Mouse (Mus musculus) CH12.LX (cell line): ENCODE results near the gene Pgam1. TPM values are rescaled to one million over a fixed set of nuclear protein-coding genes. Genes with fewer than 3 reads are reported as not detected.

Source experiments
- DNase-seq: peaks from one replicate; pipeline ENCODE4 v3.0.0-alpha.2; 2013; ENCODE audit errors: extremely low read depth
- H3K27ac ChIP-seq: 2 replicates; pipeline ENCODE4 v1.5.1; 2012; ENCODE audit warnings: low read depth, mild to moderate bottlenecking, control low read depth, moderate library complexity; ENCODE audit not compliant: insufficient read depth
- H3K27me3 ChIP-seq: replicated peaks from 2 replicates; pipeline ENCODE3; 2012; ENCODE audit warnings: inconsistent platforms
- H3K36me3 ChIP-seq, 2 experiments: replicated peaks in 1 of 2; 2 replicates each; pipeline versions ENCODE3 to v1.6.1; 2012; ENCODE audit warnings: inconsistent platforms in 1 of 2, low read length in 1 of 2, mild to moderate bottlenecking in 1 of 2, mixed read lengths in 1 of 2, moderate library complexity in 1 of 2; ENCODE audit not compliant: control insufficient read depth in 1 of 2, insufficient read depth in 1 of 2
- H3K4me1 ChIP-seq, 2 experiments: 2 replicates each; pipeline ENCODE4 v1.6.1; 2012; ENCODE audit warnings: inconsistent platforms in 1 of 2, moderate library complexity in 1 of 2; ENCODE audit not compliant: insufficient read depth in 2 of 2, control insufficient read depth in 1 of 2
- H3K4me2 ChIP-seq: 2 replicates; pipeline ENCODE4 v1.6.1; 2012; ENCODE audit warnings: low read depth, mild to moderate bottlenecking, control low read depth; ENCODE audit not compliant: poor library complexity, insufficient read depth, severe bottlenecking
- H3K4me3 ChIP-seq, 3 experiments: fragments of 150-350 bp in 1 of 3; sonication (generic) in 1 of 3; replicated peaks in 1 of 3; 2 replicates each; pipeline versions ENCODE3 to v1.5.1; 2011 to 2012; ENCODE audit warnings: low read depth in 2 of 3, low read length in 2 of 3, mild to moderate bottlenecking in 2 of 3, moderate library complexity in 2 of 3, control low read depth in 1 of 3, improper control_type of control experiment in 1 of 3, inconsistent platforms in 1 of 3, mixed read lengths in 1 of 3; ENCODE audit not compliant: poor library complexity in 1 of 3
- H3K79me2 ChIP-seq: replicated peaks from 2 replicates; pipeline ENCODE4 v1.6.1; 2012; ENCODE audit warnings: mild to moderate bottlenecking, moderate library complexity; ENCODE audit not compliant: control insufficient read depth, poor library complexity, insufficient read depth, severe bottlenecking; ENCODE audit errors: extremely low read depth
- H3K9ac ChIP-seq: 2 replicates; pipeline ENCODE4 v1.6.1; 2012; ENCODE audit warnings: low read depth, mild to moderate bottlenecking, control low read depth, moderate library complexity; ENCODE audit not compliant: insufficient read depth
- H3K9me3 ChIP-seq: replicated peaks from 2 replicates; pipeline ENCODE3; 2012; ENCODE audit warnings: low read length, inconsistent platforms, mixed read lengths
- CHD1 ChIP-seq: IDR thresholded peaks from 2 replicates; pipeline ENCODE4 v1.6.1; 2012; ENCODE audit warnings: low read depth, low read length, improper control_type of control experiment, inconsistent platforms
- ELF1 ChIP-seq: IDR thresholded peaks from 2 replicates; pipeline ENCODE4 v1.6.1; 2014; ENCODE audit warnings: low read depth, mild to moderate bottlenecking, inconsistent platforms, low read length, improper control_type of control experiment
- ETS1 ChIP-seq: conservative IDR thresholded peaks from 2 replicates; pipeline ENCODE4 v1.6.1; 2012; ENCODE audit warnings: low read depth, mild to moderate bottlenecking, inconsistent platforms, low read length, improper control_type of control experiment, moderate library complexity
- HCFC1 ChIP-seq: IDR thresholded peaks from 2 replicates; pipeline ENCODE4 v1.6.1; 2012; ENCODE audit warnings: low read depth, mild to moderate bottlenecking, inconsistent platforms, low read length, improper control_type of control experiment
- IRF4 ChIP-seq: IDR thresholded peaks from 2 replicates; pipeline ENCODE4 v1.6.1; 2014; ENCODE audit warnings: low read depth, mild to moderate bottlenecking, inconsistent platforms, low read length, improper control_type of control experiment
- JUND ChIP-seq: conservative IDR thresholded peaks from 2 replicates; pipeline ENCODE4 v1.6.1; 2011; ENCODE audit warnings: low read depth, low read length, improper control_type of control experiment
- MEF2A ChIP-seq: IDR thresholded peaks from 2 replicates; pipeline ENCODE4 v1.6.1; 2014; ENCODE audit warnings: low read depth, mild to moderate bottlenecking, inconsistent platforms, low read length, improper control_type of control experiment, borderline replicate concordance
- MXI1 ChIP-seq: IDR thresholded peaks from 2 replicates; pipeline ENCODE4 v1.6.1; 2011; ENCODE audit warnings: mild to moderate bottlenecking, low read depth, low read length, improper control_type of control experiment
- MYC ChIP-seq: IDR thresholded peaks from 2 replicates; pipeline ENCODE4 v1.6.1; 2011; ENCODE audit warnings: low read depth, mild to moderate bottlenecking, improper control_type of control experiment, low read length
- NELFE ChIP-seq: IDR thresholded peaks from 2 replicates; pipeline ENCODE4 v1.6.1; 2011; ENCODE audit warnings: low read depth, low read length, improper control_type of control experiment
- PAX5 ChIP-seq: IDR thresholded peaks from 2 replicates; pipeline ENCODE4 v1.6.1; 2012; ENCODE audit warnings: low read length, inconsistent platforms, mixed read lengths
- POLR2A ChIP-seq: IDR thresholded peaks from 2 replicates; pipeline ENCODE4 v1.6.1; 2011; ENCODE audit warnings: low read depth, mild to moderate bottlenecking, improper control_type of control experiment, low read length
- POLR2AphosphoS2 ChIP-seq: IDR thresholded peaks from 2 replicates; pipeline ENCODE4 v1.6.1; 2011; ENCODE audit warnings: low read depth, low read length, improper control_type of control experiment
- UBTF ChIP-seq: IDR thresholded peaks from 2 replicates; pipeline ENCODE4 v1.6.1; 2012; ENCODE audit warnings: low read depth, mild to moderate bottlenecking, inconsistent platforms, low read length, improper control_type of control experiment, moderate library complexity
- USF2 ChIP-seq: conservative IDR thresholded peaks from 2 replicates; pipeline ENCODE4 v1.6.1; 2011; ENCODE audit warnings: low read depth, low read length, improper control_type of control experiment
- ZNF384 ChIP-seq: IDR thresholded peaks from 2 replicates; pipeline ENCODE4 v1.6.1; 2012; ENCODE audit warnings: low read depth, low read length, improper control_type of control experiment, inconsistent platforms
- dilution Hi-C: fragments of 300-500 bp; cut with MboI; formaldehyde crosslinking; loops from 2 replicates; pipeline ENCODE4 v1.14.3; 2020; ENCODE audit warnings: low sequenced_read_pairs; ENCODE audit not compliant: extremely low pct_unique_long_range_greater_than_20kb, extremely low pct_ligation_motif_present
- in situ Hi-C: fragments of 300-500 bp; cut with MboI; formaldehyde crosslinking; loops from 3 replicates; pipeline ENCODE4 v1.14.3; 2019; ENCODE audit warnings: low sequenced_read_pairs, low pct_ligation_motif_present, low pct_unique_long_range_greater_than_20kb, mixed read lengths
- polyA plus RNA-seq: library from polyadenylated mRNA; unstranded; fragments of >175 nt; gene quantifications from 2 replicates; pipeline ENCODE4 v1.2.1, GENCODE M21; 2012; ENCODE audit warnings: low read depth; ENCODE audit not compliant: insufficient read length
- total RNA-seq, 2 experiments: library from RNA; depleted of rRNA; stranded (reverse); fragments of 300-350 nt in 1 of 2; fragments of >200 nt in 1 of 2; gene quantifications; 2 replicates each; pipeline ENCODE4 v1.2.3; 2012 to 2014

Gene Pgam1
- total and polyA plus RNA-seq, 3 experiments = 870 to 1,507 (median 928) TPM

DNA sequence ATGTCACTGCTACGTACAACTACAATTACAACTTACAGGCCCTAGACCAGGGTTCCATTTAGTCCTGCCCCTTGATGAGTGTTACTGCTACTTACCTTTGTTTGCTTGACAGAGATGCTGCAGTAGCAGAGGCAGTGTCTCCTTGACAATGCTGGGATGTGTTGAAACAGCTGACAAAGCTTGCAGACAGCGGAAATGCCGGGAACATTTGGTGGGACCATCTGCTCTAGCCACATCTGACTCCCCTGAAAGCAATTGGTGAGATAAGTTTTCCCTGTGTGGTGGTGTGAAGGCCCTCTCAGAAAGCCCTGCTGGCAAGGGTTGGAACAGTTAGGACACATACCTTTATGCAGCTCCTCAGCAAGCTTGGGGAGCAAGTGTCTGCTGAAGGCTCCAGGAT lies 41.9 kb downstream of the Pgam1 start:
- Histone ChIP-seq H3K27me3 (no peaks in the 10 kb centered on the region), H3K27ac (no peak overlapping the region), H3K9me3 (no peaks in the 10 kb centered on the region), H3K4me3 (no peak overlapping the region), H3K79me2 (no peaks in the 10 kb centered on the region), H3K4me2 (no peak overlapping the region), H3K4me1 (no peaks in the 10 kb centered on the region), H3K9ac (no peak overlapping the region), H3K36me3 (peaks cover 84 to 98% of the 10 kb centered on the region in 2 experiments)
- in situ Hi-C loops (no loop called here), dilution Hi-C loops (no loop called here)
- no peak for DNase-seq
- TF ChIP-seq ZNF384 = no peak
- no peak for TF ChIP-seq NELFE
- TF ChIP-seq PAX5 = no peak
- no peak for TF ChIP-seq MXI1
- TF ChIP-seq IRF4 = no peak
- no peak for TF ChIP-seq MEF2A
- TF ChIP-seq POLR2AphosphoS2 = no peak
- TF ChIP-seq MYC = no peak
- TF ChIP-seq CHD1 = no peak
- no peak for TF ChIP-seq USF2
- no peak for TF ChIP-seq UBTF
- TF ChIP-seq JUND = no peak
- no peak for TF ChIP-seq ETS1
- TF ChIP-seq ELF1 = no peak
- TF ChIP-seq HCFC1 = no peak
- no peak for TF ChIP-seq POLR2A

Other genes with a start within 250 kb of the Pgam1 start
- gene Slit1, start 168.3 kb upstream of the Pgam1 start, total RNA-seq (2012; rRNA removed) = 0.21 and 0.30 TPM in 2 replicates
- gene Slit1, start 168.3 kb upstream of the Pgam1 start, total RNA-seq (2014; rRNA removed) = 0.05 TPM in 1 of 2 replicates, not detected in the other
- gene Slit1, start 168.3 kb upstream of the Pgam1 start, polyA plus RNA-seq = 0.16 TPM in 1 of 2 replicates, not detected in the other
- gene Arhgap19, start 109.9 kb upstream of the Pgam1 start, total RNA-seq (2012; rRNA removed) = 20.4 TPM in 2 replicates
- gene Arhgap19, start 109.9 kb upstream of the Pgam1 start, total RNA-seq (2014; rRNA removed) = 36.8 and 37.9 TPM in 2 replicates
- 27.8 and 30.1 TPM in 2 replicates for gene Arhgap19, start 109.9 kb upstream of the Pgam1 start, polyA plus RNA-seq
- gene Frat1, start 82.0 kb upstream of the Pgam1 start, total RNA-seq (2012; rRNA removed) = 0.80 and 2.0 TPM in 2 replicates
- gene Frat1, start 82.0 kb upstream of the Pgam1 start, total RNA-seq (2014; rRNA removed) = 0.70 and 0.96 TPM in 2 replicates
- 0.64 and 0.94 TPM in 2 replicates for gene Frat1, start 82.0 kb upstream of the Pgam1 start, polyA plus RNA-seq
- 0.67 and 1.0 TPM in 2 replicates for gene Frat2, start 63.8 kb upstream of the Pgam1 start, total RNA-seq (2012; rRNA removed)
- gene Frat2, start 63.8 kb upstream of the Pgam1 start, total RNA-seq (2014; rRNA removed) = 0.55 and 0.68 TPM in 2 replicates
- gene Frat2, start 63.8 kb upstream of the Pgam1 start, polyA plus RNA-seq = 1.2 and 1.3 TPM in 2 replicates
- 42.5 and 58.0 TPM in 2 replicates for gene Rrp12, start 15.8 kb upstream of the Pgam1 start, total RNA-seq (2012; rRNA removed)
- 20.1 and 22.0 TPM in 2 replicates for gene Rrp12, start 15.8 kb upstream of the Pgam1 start, total RNA-seq (2014; rRNA removed)
- gene Rrp12, start 15.8 kb upstream of the Pgam1 start, polyA plus RNA-seq = 62.4 and 64.3 TPM in 2 replicates
- gene Exosc1, start 21.5 kb downstream of the Pgam1 start, total RNA-seq (2012; rRNA removed) = 56.6 and 70.0 TPM in 2 replicates
- 68.6 and 72.6 TPM in 2 replicates for gene Exosc1, start 21.5 kb downstream of the Pgam1 start, total RNA-seq (2014; rRNA removed)
- 109 TPM in 2 replicates for gene Exosc1, start 21.5 kb downstream of the Pgam1 start, polyA plus RNA-seq
- gene Zdhhc16, start 21.6 kb downstream of the Pgam1 start, total RNA-seq (2012; rRNA removed) = 45.5 and 49.6 TPM in 2 replicates
- 29.9 and 30.3 TPM in 2 replicates for gene Zdhhc16, start 21.6 kb downstream of the Pgam1 start, total RNA-seq (2014; rRNA removed)
- gene Zdhhc16, start 21.6 kb downstream of the Pgam1 start, polyA plus RNA-seq = 51.1 and 54.3 TPM in 2 replicates
- 26.2 and 32.1 TPM in 2 replicates for gene Mms19, start 69.2 kb downstream of the Pgam1 start, total RNA-seq (2012; rRNA removed)
- gene Mms19, start 69.2 kb downstream of the Pgam1 start, total RNA-seq (2014; rRNA removed) = 34.4 and 43.3 TPM in 2 replicates
- 36.5 and 46.3 TPM in 2 replicates for gene Mms19, start 69.2 kb downstream of the Pgam1 start, polyA plus RNA-seq
- 3.1 and 3.6 TPM in 2 replicates for gene Ubtd1, start 69.8 kb downstream of the Pgam1 start, total RNA-seq (2012; rRNA removed)
- 3.1 and 3.4 TPM in 2 replicates for gene Ubtd1, start 69.8 kb downstream of the Pgam1 start, total RNA-seq (2014; rRNA removed)
- 5.5 and 5.8 TPM in 2 replicates for gene Ubtd1, start 69.8 kb downstream of the Pgam1 start, polyA plus RNA-seq
- gene Ankrd2, start 124.1 kb downstream of the Pgam1 start, total RNA-seq (2012; rRNA removed) = not detected in 2 replicates
- gene Ankrd2, start 124.1 kb downstream of the Pgam1 start, total RNA-seq (2014; rRNA removed) = not detected in 2 replicates
- not detected in 2 replicates for gene Ankrd2, start 124.1 kb downstream of the Pgam1 start, polyA plus RNA-seq
- gene Hoga1, start 133.7 kb downstream of the Pgam1 start, total RNA-seq (2012; rRNA removed) = not detected in 2 replicates
- gene Hoga1, start 133.7 kb downstream of the Pgam1 start, total RNA-seq (2014; rRNA removed) = not detected in 2 replicates
- not detected in 2 replicates for gene Hoga1, start 133.7 kb downstream of the Pgam1 start, polyA plus RNA-seq
- not detected in 2 replicates for gene 4933411K16Rik, start 140.3 kb downstream of the Pgam1 start, total RNA-seq (2012; rRNA removed)
- not detected in 2 replicates for gene 4933411K16Rik, start 140.3 kb downstream of the Pgam1 start, total RNA-seq (2014; rRNA removed)
- gene 4933411K16Rik, start 140.3 kb downstream of the Pgam1 start, polyA plus RNA-seq = not detected in 2 replicates
- gene Morn4, start 174.4 kb downstream of the Pgam1 start, total RNA-seq (2012; rRNA removed) = 0.04 TPM in 1 of 2 replicates, not detected in the other
- gene Morn4, start 174.4 kb downstream of the Pgam1 start, total RNA-seq (2014; rRNA removed) = not detected in 2 replicates
- gene Morn4, start 174.4 kb downstream of the Pgam1 start, polyA plus RNA-seq = 0.24 and 0.27 TPM in 2 replicates
- gene Pi4k2a, start 178.5 kb downstream of the Pgam1 start, total RNA-seq (2012; rRNA removed) = 10.0 and 10.9 TPM in 2 replicates
- gene Pi4k2a, start 178.5 kb downstream of the Pgam1 start, total RNA-seq (2014; rRNA removed) = 5.8 and 7.0 TPM in 2 replicates
- 21.4 and 23.9 TPM in 2 replicates for gene Pi4k2a, start 178.5 kb downstream of the Pgam1 start, polyA plus RNA-seq
- 7.7 and 9.3 TPM in 2 replicates for gene Avpi1, start 217.1 kb downstream of the Pgam1 start, total RNA-seq (2012; rRNA removed)
- gene Avpi1, start 217.1 kb downstream of the Pgam1 start, total RNA-seq (2014; rRNA removed) = 8.1 and 9.0 TPM in 2 replicates
- 5.9 and 6.5 TPM in 2 replicates for gene Avpi1, start 217.1 kb downstream of the Pgam1 start, polyA plus RNA-seq
- not detected in 2 replicates for gene Marveld1, start 235.5 kb downstream of the Pgam1 start, total RNA-seq (2012; rRNA removed)
- gene Marveld1, start 235.5 kb downstream of the Pgam1 start, total RNA-seq (2014; rRNA removed) = not detected in 2 replicates
- gene Marveld1, start 235.5 kb downstream of the Pgam1 start, polyA plus RNA-seq = 0.07 TPM in 1 of 2 replicates, not detected in the other